Mouse (Mus musculus) ovary, postnatal 14 days (tissue): ENCODE measurements at regions not wholly inside any gene's neighbourhood (a gene's known extent, or its start where the extent isn't known, plus 50 kb on each side); places are given as distances from the start of the nearest gene placed in this dataset.

Source experiments
- DNase-seq: peaks from one replicate; pipeline ENCODE4 v3.0.0; 2022; ENCODE audit warnings: low spot score

GRCm38 (mm10) chr11:43952151-43952550, 51.1 kb upstream of the Adra1b start:
- no peak for DNase-seq

GRCm38 (mm10) chr11:43958241-43958975, 57.4 kb upstream of the Adra1b start:
- no peak for DNase-seq

- no peak for DNase-seq
These were observed 57.9 kb upstream of the Adra1b start for GRCm38 (mm10) chr11:43958976-43959315.

DNA sequence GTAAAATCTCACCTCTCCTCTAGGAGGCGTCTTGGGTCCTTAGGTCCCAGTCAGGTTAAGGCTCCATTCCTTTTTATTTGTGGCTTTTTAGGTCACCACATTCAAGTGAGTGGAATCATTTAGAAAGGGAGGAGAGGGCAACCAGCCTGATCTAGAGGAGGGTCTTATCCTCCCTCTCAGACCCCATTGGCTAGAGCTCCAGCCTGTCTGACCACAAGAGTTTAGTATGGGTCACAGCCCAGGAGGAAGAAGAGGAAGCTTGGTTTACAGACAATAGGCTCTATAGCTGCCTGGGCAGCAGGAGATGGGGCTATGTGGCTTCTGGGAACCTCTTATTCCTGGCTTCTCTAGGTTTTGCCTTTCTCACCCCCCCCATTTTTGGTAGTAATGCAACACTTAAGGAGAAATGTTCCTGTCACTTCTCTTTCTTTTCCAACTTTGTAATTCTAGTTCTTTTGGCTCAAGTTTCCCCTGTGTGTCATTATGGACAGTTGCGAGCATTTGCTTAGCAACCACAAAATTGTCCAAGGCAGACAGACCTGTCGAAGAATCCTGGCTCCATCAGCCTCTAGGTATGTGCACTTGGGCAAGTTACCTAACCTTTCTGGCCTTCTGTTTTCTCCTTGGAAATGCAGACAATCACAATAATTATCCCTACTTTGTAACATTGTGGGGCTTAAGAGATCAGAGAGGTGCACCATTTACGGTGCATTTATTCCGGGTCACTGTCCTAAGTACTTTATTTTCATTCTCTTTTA, 59.5 kb upstream of the Adra1b start:
- DNase-seq: no peak

DNA sequence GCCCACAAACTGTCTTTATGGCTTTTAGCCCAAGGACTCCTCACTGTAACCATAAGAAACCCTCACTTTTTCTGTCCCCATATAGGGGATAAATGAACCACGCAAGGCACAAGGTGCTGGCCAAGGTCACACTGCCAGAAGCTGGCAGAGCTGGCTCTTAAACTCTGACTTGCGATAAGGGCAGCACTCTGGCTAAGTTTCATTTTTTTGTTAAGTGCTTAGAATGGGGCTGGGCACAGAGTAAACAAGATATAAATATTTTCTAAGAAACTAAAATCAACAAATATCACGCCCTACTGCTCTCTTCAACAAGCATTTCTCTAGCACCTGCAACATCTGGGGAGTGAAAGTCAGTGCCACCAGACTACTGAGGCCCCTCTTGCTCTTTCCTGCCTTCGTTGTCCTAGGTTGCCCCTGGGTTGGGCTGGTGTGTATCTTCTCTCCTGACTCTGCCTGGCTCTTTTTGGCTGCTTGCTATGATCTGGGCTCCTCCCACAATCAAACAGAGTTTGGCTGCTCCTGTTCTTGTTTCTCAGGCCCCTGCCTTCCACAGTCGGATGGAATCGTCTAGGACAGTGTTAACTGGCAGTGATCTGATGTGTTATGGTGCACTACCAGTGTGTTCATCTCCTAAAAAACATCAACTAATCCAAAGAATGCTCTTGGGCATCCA, 60.5 kb upstream of the Adra1b start:
- no peak for DNase-seq

- no peak for DNase-seq
These were observed 66.8 kb upstream of the Adra1b start for GRCm38 (mm10) chr11:43967764-43968163.

- DNase-seq: no peak
These were observed 70.9 kb upstream of the Adra1b start for GRCm38 (mm10) chr11:43971886-43972285.

DNA sequence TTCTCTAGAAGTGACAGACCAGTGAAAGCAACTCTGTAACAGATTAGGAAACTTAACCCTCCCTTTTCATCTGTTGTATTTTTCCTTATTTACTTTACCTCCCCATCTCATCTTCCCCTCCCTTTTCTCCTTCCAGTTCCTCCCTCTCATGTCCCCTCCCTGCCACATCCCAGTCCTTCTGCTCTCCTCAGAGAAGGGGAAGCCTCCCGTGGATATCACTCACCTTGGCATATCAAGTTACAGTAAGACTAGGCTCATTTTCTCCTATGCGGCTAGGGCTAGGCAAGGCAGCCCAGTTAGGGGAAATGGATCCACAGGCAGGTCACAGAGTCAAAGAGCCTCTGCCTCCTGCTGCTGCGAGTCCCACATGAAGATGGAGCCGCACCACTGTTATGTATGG, 75.0 kb upstream of the Adra1b start:
- DNase-seq: no peak

DNA sequence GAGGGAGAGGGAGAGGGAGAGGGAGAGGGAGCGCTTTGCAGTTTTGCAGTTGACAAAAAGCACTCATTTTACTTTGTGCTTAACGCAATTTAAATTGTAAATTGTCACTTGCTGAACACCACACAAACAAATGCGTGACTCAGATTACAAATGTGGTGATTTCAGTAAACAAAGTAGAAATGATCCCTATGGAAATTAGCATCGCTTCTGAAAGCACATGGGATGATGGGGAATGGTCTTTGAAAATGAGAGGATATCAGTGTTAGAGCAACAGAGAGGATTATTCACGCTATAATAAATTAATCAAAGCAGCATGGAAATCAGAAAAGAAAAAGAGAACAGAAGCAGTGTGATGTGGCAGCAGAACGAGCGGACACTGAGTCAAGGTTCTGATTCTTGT, 78.4 kb upstream of the Adra1b start:
- no peak for DNase-seq

- no peak for DNase-seq
These were observed 79.4 kb upstream of the Adra1b start for GRCm38 (mm10) chr11:43980444-43980843.

DNA sequence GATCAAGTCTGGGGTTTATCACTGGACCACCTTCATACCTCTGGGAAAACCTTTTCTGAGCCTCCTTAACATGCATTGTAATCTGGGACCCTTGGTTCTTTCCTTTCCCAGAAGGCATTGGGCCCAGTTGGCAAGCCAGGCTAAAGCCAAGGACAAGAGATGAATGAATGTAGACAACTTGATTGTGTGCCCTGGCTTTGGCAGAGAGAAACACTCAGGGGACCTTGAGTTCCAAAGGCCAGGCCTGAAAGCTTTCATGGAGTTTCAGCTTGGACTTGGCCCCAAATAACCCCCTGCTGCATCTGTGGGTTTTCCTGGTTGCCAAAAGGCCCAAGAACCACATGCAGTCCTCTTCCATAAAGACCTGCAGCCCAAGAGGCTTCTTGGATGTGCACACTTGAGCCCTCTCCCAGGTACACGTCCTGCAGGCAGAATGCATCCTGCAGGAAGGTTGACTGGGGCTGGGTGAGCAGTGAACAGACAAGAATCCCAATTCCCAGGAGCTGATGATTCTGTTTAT, 89.0 kb upstream of the Adra1b start:
- no peak for DNase-seq

- no peak for DNase-seq
These were observed 91.0 kb upstream of the Adra1b start for GRCm38 (mm10) chr11:43992011-43992471.

DNA sequence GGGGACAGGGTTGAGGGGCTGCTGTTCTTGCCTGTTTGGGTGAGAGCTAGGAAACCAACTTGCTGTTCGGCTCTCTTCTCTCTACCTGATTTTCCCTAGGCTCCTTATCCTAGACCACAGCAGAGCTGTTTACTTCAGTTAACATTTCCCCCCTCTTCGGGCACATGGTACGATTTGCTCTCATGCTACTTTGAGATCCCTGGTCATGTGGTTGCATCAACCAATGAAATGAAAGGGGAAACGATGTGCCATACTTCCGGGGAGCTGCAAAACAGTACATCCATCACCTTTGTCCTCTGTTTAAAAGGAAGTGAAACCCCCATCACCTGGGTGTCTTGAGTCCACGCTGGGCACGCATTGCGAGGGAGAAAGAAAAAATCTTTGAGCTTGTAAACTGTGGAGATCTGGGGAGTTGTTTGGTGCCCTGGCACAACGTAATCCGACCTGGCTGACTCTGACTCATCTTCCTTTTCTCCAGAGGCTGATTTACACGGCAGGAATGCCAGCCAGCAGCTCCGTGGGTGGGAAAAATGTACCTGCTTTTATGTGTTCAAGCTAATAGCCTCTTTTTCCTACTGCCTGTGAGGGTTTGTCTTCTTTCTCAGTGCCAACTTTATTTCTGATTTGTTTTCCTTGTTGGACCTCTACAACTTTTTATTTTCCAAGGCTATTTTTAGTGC, 97.2 kb upstream of the Adra1b start:
- DNase-seq: no peak

DNA sequence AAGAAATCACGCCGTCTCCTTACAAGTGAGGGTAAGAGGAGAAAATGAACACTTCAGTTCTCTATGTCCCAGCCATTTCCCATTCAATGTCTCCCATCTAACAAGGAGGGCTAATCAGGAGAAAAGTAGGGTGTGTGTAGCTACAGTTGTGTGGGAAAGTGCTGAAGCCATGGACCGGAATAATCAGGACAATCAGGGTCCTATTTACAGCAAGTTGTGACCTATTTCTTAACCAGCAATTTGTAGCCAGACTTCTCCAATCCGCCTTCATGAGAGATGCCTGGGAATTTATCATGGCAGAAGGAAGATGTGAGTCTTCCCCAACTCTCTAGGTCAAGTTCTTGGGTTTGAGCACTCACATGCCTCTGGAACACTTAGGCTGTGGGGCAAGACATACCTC, 99.0 kb upstream of the Adra1b start:
- DNase-seq: no peak

GRCm38 (mm10) chr11:44001843-44002589, 101.0 kb upstream of the Adra1b start:
- no peak for DNase-seq

- no peak for DNase-seq
These were observed 101.9 kb upstream of the Adra1b start for GRCm38 (mm10) chr11:44002716-44003522.

DNA sequence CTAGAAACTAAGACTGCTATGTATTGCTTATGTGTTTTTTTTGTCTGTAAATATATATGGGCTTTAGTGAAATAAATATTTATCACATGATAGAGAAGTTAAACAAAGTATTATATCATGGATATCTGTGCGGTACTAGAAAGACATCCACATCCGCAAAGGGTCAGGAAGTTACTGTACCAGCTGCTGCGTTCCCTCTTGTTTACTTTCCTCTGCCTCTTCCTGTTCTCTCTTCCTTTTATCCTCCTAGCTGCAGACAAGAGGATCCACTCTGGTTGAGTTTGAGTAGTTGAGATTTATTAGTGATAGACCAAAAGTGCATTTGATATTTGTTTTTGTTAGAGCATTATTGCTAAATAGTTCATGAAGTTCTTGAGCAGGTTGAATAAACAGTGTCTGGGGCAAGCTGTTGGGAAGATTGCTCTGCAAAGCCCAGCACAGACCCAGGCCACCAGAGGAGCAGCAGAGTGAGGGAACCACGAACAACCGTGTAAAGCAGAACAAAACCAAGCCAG, 106.6 kb upstream of the Adra1b start:
- no peak for DNase-seq

- no peak for DNase-seq
These were observed 111.3 kb upstream of the Adra1b start for GRCm38 (mm10) chr11:44012314-44012713.

- DNase-seq: no peak
These were observed 112.8 kb upstream of the Adra1b start for GRCm38 (mm10) chr11:44013841-44014240.

DNA sequence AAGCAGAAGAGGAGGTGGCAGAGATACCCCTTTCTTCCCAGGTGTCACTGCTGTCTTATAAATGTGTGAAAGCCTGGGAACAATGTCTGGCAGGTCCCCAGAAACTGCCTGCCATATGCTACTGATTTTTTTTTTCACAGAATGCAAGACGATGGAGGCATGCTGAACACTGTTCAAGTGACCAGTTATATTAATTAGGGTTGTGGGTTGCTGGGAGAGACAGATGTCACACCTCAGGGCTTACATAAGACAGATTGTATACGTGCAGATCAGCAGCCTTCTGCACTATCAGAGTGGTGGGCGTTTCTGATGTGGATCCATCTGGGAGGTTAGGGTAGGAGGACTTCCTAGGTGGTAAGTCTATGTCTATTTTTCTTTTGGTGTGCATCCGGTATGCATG, 120.6 kb upstream of the Adra1b start:
- no peak for DNase-seq
